Mouse (Mus musculus): ENCODE measurements around the gene Slc25a22. TPM values are rescaled to one million over a fixed set of nuclear protein-coding genes. Genes with fewer than 3 reads are reported as not detected.

Slc25a22 gene
- total and polyA plus RNA-seq, 2 experiments from 2014 or later, result 87.3 to 126 TPM

- H3K4me1 ChIP-seq (ENCODE audit: insufficient read depth, low read length), result 0 out of 2 replicates have a peak, but pooled peaks cover 8% of the 10 kb centered on the region
- H3K4me2 ChIP-seq (ENCODE audit: low read depth, low read length), result no peak overlapping the region
- DNase-seq (ENCODE audit: low spot score) (no peak), ATAC-seq (no peak)
- WGBS, result 94% methylated on average over 11 of the region's 11 CpGs
- H3K4me3 ChIP-seq (ENCODE audit: low read length), result no peak overlapping the region
- 0 out of 2 replicates have a peak, but pooled peaks cover 4% of the 10 kb centered on the region for H3K36me3 ChIP-seq (ENCODE audit: insufficient read depth, low read length)
- H3K9me3 ChIP-seq (ENCODE audit: low read length), result no peaks in the 10 kb centered on the region
- H3K27ac ChIP-seq, result no peak overlapping the region
- H3K9ac ChIP-seq (replicated peaks; ENCODE audit: low read length), result no peak overlapping the region
- no peak for TF ChIP-seq CTCF (IDR thresholded peaks at IDR 0.05; ENCODE audit: low read depth)
- peaks cover 16% of the 10 kb centered on the region for H3K27me3 ChIP-seq (ENCODE audit: insufficient read depth, low read length)
Measured at GRCm38 (mm10) chr7:141458661-141459060, 21.0 kb upstream of the Slc25a22 start.

- 82% methylated on average over 15 of the region's 15 CpGs for WGBS
- Histone ChIP-seq H3K27me3 (ENCODE audit: insufficient read depth, low read length) (peaks cover 11% of the 10 kb centered on the region), H3K4me1 (ENCODE audit: insufficient read depth, low read length) (0 out of 2 replicates have a peak, but pooled peaks cover 8% of the 10 kb centered on the region), H3K27ac (no peak overlapping the region), H3K4me3 (ENCODE audit: low read length) (no peak overlapping the region), H3K9ac (replicated peaks; ENCODE audit: low read length) (no peak overlapping the region), H3K9me3 (ENCODE audit: low read length) (no peaks in the 10 kb centered on the region), H3K36me3 (ENCODE audit: insufficient read depth, low read length) (0 out of 2 replicates have a peak, but pooled peaks cover 4% of the 10 kb centered on the region), H3K4me2 (ENCODE audit: low read depth, low read length) (no peak overlapping the region)
- DNase-seq (ENCODE audit: low spot score) (no peak), ATAC-seq (no peak)
- TF ChIP-seq CTCF (IDR thresholded peaks at IDR 0.05; ENCODE audit: low read depth), result peak; percentile 49
Measured at GRCm38 (mm10) chr7:141457986-141458660, 20.4 kb upstream of the Slc25a22 start.

- 0 out of 2 replicates have a peak, but pooled peaks cover 8% of the 10 kb centered on the region for H3K4me1 ChIP-seq (ENCODE audit: insufficient read depth, low read length)
- WGBS, result 93% methylated on average over 14 of the region's 14 CpGs
- H3K9me3 ChIP-seq (ENCODE audit: low read length), result no peaks in the 10 kb centered on the region
- no peak for TF ChIP-seq CTCF (IDR thresholded peaks at IDR 0.05; ENCODE audit: low read depth)
- ATAC-seq, result no peak
- no peak for DNase-seq (ENCODE audit: low spot score)
- peaks cover 5% of the 10 kb centered on the region; the same call in 1 of the 2 replicates for H3K36me3 ChIP-seq (ENCODE audit: insufficient read depth, low read length)
- H3K27ac ChIP-seq, result no peak overlapping the region
- H3K4me2 ChIP-seq (ENCODE audit: low read depth, low read length), result no peak overlapping the region
- H3K4me3 ChIP-seq (ENCODE audit: low read length), result no peak overlapping the region
- peaks cover 10% of the 10 kb centered on the region for H3K27me3 ChIP-seq (ENCODE audit: insufficient read depth, low read length)
- no peak overlapping the region for H3K9ac ChIP-seq (replicated peaks; ENCODE audit: low read length)
Measured at GRCm38 (mm10) chr7:141457236-141457635, 19.5 kb upstream of the Slc25a22 start.

GRCm38 (mm10) chr7:141456739-141457138 lies 19.0 kb upstream of the Slc25a22 start:
- H3K4me2 ChIP-seq (ENCODE audit: low read depth, low read length), result no peak overlapping the region
- no peak overlapping the region for H3K27ac ChIP-seq
- H3K27me3 ChIP-seq (ENCODE audit: insufficient read depth, low read length), result peaks cover 10% of the 10 kb centered on the region
- no peaks in the 10 kb centered on the region for H3K9me3 ChIP-seq (ENCODE audit: low read length)
- ATAC-seq (no peak), DNase-seq (ENCODE audit: low spot score) (no peak)
- peaks cover 10% of the 10 kb centered on the region for H3K36me3 ChIP-seq (ENCODE audit: insufficient read depth, low read length)
- 0 out of 2 replicates have a peak, but pooled peaks cover 8% of the 10 kb centered on the region for H3K4me1 ChIP-seq (ENCODE audit: insufficient read depth, low read length)
- H3K4me3 ChIP-seq (ENCODE audit: low read length), result no peak overlapping the region
- H3K9ac ChIP-seq (replicated peaks; ENCODE audit: low read length), result no peak overlapping the region
- TF ChIP-seq CTCF (IDR thresholded peaks at IDR 0.05; ENCODE audit: low read depth), result no peak
- 90% methylated on average over 6 of the region's 6 CpGs for WGBS

GRCm38 (mm10) chr7:141455610-141456314 lies 18.1 kb upstream of the Slc25a22 start:
- ATAC-seq, result peak; percentile 39
- H3K9me3 ChIP-seq (ENCODE audit: low read length), result no peaks in the 10 kb centered on the region
- 0 out of 2 replicates have a peak, but pooled peaks cover 8% of the 10 kb centered on the region for H3K4me1 ChIP-seq (ENCODE audit: insufficient read depth, low read length)
- H3K27me3 ChIP-seq (ENCODE audit: insufficient read depth, low read length), result peaks cover 2% of the 10 kb centered on the region
- H3K4me3 ChIP-seq (ENCODE audit: low read length), result peak overlapping the region; percentile 80
- H3K36me3 ChIP-seq (ENCODE audit: insufficient read depth, low read length), result peaks cover 19% of the 10 kb centered on the region
- TF ChIP-seq CTCF (IDR thresholded peaks at IDR 0.05; ENCODE audit: low read depth), result no peak
- WGBS, result 2% methylated on average over 23 of the region's 23 CpGs
- H3K4me2 ChIP-seq (ENCODE audit: low read depth, low read length), result peak overlapping the region; percentile 98
- peak overlapping the region; percentile 84 for H3K27ac ChIP-seq
- peak overlapping the region; percentile 72 for H3K9ac ChIP-seq (replicated peaks; ENCODE audit: low read length)
- peak; percentile 64 for DNase-seq (ENCODE audit: low spot score)

GRCm38 (mm10) chr7:141454967-141455551 lies 17.4 kb upstream of the Slc25a22 start, which contains the start of gene Pnpla2:
Gene Pnpla2 (plus strand): TSS chr7:141455198.
- H3K36me3 ChIP-seq (ENCODE audit: insufficient read depth, low read length), result peaks cover 19% of the 10 kb centered on the region
- H3K27me3 ChIP-seq (ENCODE audit: insufficient read depth, low read length), result no peaks in the 10 kb centered on the region
- ATAC-seq (peak; percentile 85), DNase-seq (ENCODE audit: low spot score) (peak; percentile 92)
- 0 out of 2 replicates have a peak, but pooled peaks cover 8% of the 10 kb centered on the region for H3K4me1 ChIP-seq (ENCODE audit: insufficient read depth, low read length)
- H3K4me3 ChIP-seq (ENCODE audit: low read length), result peak within 1 kb of the TSS; percentile 80
- under 1% methylated on average over 44 of the region's 45 CpGs for WGBS
- H3K9me3 ChIP-seq (ENCODE audit: low read length), result no peaks in the 10 kb centered on the region
- H3K9ac ChIP-seq (replicated peaks; ENCODE audit: low read length), result peak within 1 kb of the TSS; percentile 72
- H3K4me2 ChIP-seq (ENCODE audit: low read depth, low read length), result peak within 1 kb of the TSS; percentile 98
- H3K27ac ChIP-seq, result peak within 1 kb of the TSS; percentile 84
- TF ChIP-seq CTCF (IDR thresholded peaks at IDR 0.05; ENCODE audit: low read depth), result peak; percentile 40

All from hindbrain, postnatal 0 days (tissue).